Mouse (Mus musculus) embryonic fibroblast, embryonic 13.5 days (primary cell): ENCODE measurements at regions not wholly inside any gene's neighbourhood (a gene's known extent, or its start where the extent isn't known, plus 50 kb on each side); places are given as distances from the start of the nearest gene placed in this dataset.
A peak's percentile ranks its signal among the peaks of the same experiment; 100 is the strongest.

Experiments used
- H3K27ac ChIP-seq: 2 replicates; pipeline ENCODE4 v1.5.1; 2012; ENCODE audit warnings: low read length, control low read depth, inconsistent platforms; ENCODE audit not compliant: insufficient read depth
- H3K4me1 ChIP-seq: 2 replicates; pipeline ENCODE4 v1.6.1; 2011; ENCODE audit warnings: low read length; ENCODE audit not compliant: control insufficient read depth, insufficient read depth
- H3K4me3 ChIP-seq: 2 replicates; pipeline ENCODE4 v1.5.1; 2011; ENCODE audit warnings: mild to moderate bottlenecking, control low read depth, low read length; ENCODE audit not compliant: insufficient read depth
- CTCF ChIP-seq: IDR thresholded peaks from 2 replicates; pipeline ENCODE4 v1.5.1; 2011; ENCODE audit warnings: mild to moderate bottlenecking, control low read depth, low read length, moderate library complexity, borderline replicate concordance; ENCODE audit not compliant: insufficient read depth
- POLR2A ChIP-seq: IDR thresholded peaks from 2 replicates; pipeline ENCODE4 v1.6.1; 2011; ENCODE audit warnings: low read depth, mild to moderate bottlenecking, control low read depth, low read length, moderate library complexity

DNA sequence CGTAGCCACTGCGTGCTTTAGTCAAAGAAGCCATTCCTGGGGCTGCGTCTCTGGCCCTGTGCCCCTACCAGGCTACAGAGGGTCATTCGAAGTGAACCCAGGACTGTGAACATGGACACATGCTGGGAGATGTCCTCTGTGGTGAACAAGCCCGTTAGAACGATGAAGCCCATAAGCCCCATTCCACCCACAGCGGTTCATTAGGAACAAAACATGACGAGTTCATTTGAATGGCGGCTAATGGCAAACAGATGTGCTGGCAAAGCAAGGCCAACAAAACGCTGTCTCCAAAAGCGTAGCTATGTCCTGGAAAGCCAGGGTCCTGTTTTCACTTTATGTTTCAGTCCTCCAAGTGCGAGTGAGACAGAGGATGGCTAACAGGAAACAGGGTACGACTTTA, 208.7 kb upstream of the Cxcl12 start:
- H3K4me3 ChIP-seq, result no peak overlapping the region

DNA sequence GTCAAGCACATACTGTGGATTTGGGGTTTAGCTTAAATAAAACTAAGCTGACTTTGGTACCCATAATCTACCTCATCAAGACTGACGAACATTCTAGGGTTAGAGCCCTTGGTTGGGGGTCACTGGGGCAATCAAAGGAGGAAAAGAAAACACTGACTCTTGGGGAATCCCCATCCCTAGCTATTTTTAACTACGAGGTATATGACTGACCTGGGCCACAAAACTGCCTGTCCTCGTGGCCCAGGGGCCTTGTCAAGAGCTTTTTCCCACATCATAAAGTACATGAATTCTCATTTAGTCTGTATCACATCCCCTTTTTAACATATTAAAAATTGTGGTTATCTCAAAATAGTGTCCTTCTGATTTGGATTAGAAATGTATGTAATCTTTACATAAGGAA, 207.7 kb upstream of the Cxcl12 start:
- TF ChIP-seq POLR2A (no peak), CTCF (no peak)
- Histone ChIP-seq H3K27ac (no peak overlapping the region), H3K4me3 (no peak overlapping the region), H3K4me1 (peaks cover 10% of the 10 kb centered on the region)

More for the DNA sequence above, 208.7 kb upstream of the Cxcl12 start:
- TF ChIP-seq POLR2A (no peak), CTCF (no peak)
- peaks cover 10% of the 10 kb centered on the region for H3K4me1 ChIP-seq
- no peak overlapping the region for H3K27ac ChIP-seq

DNA sequence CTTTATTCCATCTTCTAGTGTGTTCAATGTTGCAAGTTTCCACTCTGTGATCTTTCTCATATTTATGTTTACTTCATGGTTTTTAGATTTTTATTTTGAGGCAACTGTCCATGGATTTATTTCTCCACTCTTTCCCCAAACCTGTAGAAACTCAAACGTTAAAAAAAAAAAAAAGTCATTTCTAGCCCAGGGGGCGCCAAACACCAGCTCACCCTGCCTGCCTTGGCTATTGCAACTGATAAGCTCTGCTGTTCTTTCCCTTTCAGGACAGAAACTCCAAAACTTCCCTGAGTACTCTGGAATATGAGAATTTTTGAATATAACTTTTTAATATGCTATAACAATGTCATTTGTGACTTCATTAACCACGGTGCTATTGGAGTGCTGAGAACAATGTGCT, 201.9 kb upstream of the Cxcl12 start:
- 0 out of 2 replicates have a peak, but pooled peaks cover 2% of the 10 kb centered on the region for H3K4me1 ChIP-seq
- TF ChIP-seq CTCF (0 out of 2 replicates have a peak, but pooled peaks have one; percentile 23), POLR2A (no peak)
- no peak overlapping the region for H3K4me3 ChIP-seq
- no peak overlapping the region for H3K27ac ChIP-seq

DNA sequence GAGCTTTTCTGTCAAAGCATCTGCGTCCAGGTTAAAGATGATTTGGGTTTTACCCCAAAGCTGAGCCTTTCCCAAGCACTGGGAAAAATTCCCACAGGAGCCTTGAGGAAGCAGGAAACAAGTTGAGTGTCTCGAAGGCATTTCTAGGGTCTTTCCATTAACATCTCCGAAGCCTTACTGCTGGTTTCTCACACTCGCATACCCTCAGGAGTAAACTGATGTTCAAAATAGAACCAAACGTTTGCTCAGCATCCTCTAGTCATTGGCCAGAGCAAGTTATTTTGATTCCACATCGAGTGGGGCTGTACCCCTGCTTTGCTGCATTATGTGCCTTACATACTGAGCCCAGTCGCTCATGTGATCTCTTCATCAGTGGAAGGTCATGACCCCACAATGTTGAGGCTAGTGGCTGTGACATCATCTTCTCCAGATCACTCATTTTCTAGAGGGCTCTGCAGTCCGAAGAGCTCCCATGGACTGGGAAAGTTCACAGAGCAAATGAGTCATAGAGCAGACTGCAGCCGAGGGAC, 198.9 kb upstream of the Cxcl12 start:
- no peak for TF ChIP-seq POLR2A
- TF ChIP-seq CTCF, result no peak
- Histone ChIP-seq H3K4me3 (no peak overlapping the region), H3K27ac (no peak overlapping the region), H3K4me1 (0 out of 2 replicates have a peak, but pooled peaks cover 2% of the 10 kb centered on the region)

DNA sequence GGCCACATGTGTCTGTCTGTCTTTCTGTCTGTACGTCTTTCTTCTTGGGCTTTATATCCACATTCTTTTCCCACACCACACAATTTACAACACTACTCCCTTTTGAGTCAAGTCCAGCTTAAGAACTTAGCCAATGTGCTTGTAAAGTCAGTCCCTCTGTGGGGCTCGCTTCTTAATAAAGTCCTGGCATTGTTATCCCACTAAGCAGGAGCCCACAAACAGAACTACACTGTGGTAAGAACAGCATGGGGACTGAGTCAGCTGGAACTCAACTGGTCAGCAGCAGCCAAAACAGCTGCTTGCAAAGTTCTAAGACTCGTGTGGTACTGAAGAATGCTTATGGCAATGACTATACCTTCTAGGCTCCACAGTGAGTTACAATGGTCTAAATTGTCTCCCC, 193.5 kb upstream of the Cxcl12 start:
- Histone ChIP-seq H3K4me3 (no peak overlapping the region), H3K4me1 (no peaks in the 10 kb centered on the region), H3K27ac (peak overlapping the region; percentile 54)
- TF ChIP-seq CTCF, result no peak
- TF ChIP-seq POLR2A, result no peak

DNA sequence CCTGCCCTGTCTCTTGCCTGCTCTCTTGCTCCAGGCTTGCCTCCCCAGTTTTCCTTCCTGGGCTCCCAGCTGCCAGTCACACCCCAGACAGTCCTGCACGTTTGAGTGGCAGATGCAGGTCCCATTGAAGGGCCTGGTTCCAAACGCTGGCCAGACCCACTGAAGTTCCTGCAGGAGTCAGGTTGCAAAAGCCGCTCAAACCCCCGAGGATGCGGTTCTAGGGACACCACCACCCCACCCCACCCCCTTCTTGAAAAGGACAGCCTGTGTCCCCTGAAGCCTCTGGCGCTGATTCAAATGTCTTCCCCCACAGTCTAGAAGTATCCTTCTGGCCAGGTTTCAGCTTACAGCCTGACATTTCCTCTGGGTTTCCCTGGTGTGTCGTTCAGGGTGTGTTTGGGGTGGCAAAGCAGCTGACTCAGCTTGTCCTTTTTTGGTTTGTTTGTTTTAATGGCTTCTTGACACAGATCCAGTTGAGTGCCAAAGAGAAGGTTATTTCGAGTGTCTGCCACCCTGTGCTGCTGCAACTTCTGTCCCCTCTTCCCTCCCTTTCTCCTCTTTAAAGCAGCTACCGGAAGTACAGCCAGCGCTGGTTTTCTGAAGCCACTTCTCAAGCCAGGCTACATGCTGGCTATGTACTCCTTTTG, 187.9 kb upstream of the Cxcl12 start:
- H3K4me3 ChIP-seq, result no peak overlapping the region
- H3K4me1 ChIP-seq, result 0 out of 2 replicates have a peak, but pooled peaks cover 3% of the 10 kb centered on the region
- no peak for TF ChIP-seq CTCF
- no peak for TF ChIP-seq POLR2A
- no peak overlapping the region for H3K27ac ChIP-seq

DNA sequence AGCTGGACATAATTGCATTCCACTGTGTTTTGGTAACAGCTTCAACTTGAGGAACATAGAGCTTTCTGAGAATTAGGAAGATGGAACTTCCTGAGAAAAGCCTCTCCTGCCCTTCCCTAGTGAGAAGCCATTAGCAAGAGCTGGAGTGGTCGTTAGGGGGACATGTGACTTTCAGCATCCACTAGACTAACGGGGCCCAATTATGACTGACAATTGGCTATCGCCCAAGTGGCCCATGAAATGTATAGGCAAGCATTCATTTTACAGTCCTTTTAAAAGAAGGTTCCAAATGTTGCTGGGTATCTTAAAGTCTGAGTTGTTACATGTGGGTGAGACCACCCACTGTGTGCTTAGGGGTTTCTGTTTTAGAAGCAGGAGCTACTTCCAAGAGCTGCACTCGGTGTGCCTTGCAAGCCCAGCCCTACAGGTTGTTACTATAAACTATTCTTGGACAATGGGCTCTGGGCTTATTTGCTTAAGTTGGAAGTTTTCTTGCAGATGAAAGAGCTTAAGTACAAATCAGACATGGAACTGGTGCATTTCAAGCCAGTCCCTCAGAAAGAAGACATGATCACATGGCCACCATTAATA, 183.1 kb upstream of the Cxcl12 start:
- H3K4me1 ChIP-seq, result peaks cover 5% of the 10 kb centered on the region; the same call in 1 of the 2 replicates
- no peak overlapping the region for H3K27ac ChIP-seq
- no peak overlapping the region for H3K4me3 ChIP-seq
- TF ChIP-seq POLR2A (no peak), CTCF (no peak)

DNA sequence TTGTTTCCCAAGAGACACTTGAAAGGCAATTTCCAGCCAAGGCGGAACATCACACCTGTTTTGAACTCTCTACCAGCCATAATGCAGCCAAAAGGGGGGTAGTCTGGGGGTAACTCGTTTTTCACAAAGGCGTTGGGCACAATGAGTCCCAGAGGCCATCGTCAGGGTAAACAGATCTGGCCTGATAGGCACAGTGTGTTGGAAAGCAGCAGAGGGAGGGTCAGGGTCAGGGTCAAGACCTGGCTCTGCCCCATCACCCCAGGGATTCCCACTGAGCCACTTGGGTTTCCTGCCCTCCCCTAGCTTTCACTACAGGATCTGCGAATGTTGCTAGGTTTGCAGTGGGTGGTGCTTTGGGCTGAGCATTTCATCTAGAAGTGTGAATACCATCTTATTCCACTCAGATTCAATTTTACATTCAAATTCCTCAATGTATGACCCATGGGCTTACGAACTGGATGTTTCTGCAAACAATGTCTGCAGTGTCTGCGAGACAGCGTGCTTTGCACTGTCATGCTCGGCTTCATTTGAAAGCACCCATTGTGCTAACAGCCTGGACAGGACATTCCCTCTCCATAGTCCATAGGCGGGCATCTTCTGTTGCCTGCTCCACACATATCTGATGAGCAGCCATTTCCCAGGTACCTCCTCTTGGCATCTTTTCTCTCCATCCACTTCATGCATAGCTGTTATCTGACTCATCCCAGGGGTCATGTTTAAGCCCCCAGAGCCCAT, 181.9 kb upstream of the Cxcl12 start:
- TF ChIP-seq CTCF, result no peak
- Histone ChIP-seq H3K27ac (no peak overlapping the region), H3K4me1 (peaks cover 3% of the 10 kb centered on the region; the same call in 1 of the 2 replicates), H3K4me3 (no peak overlapping the region)

DNA sequence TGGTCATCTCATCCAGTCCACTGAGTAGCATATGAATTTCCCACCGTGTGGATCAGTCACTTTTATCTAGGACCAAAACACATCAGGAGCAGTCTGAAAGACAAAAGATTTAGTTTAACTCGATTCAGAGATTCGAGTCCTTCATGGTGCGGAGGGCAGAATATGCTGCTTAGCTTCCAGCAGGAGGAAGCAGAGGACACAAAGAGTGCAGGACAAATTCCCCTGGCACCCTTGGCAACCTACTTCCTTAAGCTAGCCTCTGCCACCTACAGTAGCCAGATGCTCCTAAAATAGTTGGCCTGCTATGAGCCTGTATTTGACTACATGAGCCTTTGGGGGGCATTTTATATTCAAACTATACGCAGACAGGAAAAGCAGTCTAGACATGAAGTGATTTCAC, 181.1 kb upstream of the Cxcl12 start:
- H3K27ac ChIP-seq, result no peak overlapping the region
- TF ChIP-seq CTCF (no peak), POLR2A (no peak)
- no peak overlapping the region for H3K4me3 ChIP-seq
- H3K4me1 ChIP-seq, result peaks cover 3% of the 10 kb centered on the region; the same call in 1 of the 2 replicates
